Mouse (Mus musculus): ENCODE measurements around the gene Copg2. TPM values are rescaled to one million over a fixed set of nuclear protein-coding genes. Genes with fewer than 3 reads are reported as not detected.

The Copg2 gene
- total RNA-seq (2021) = 10 to 100 TPM; 51.6 to 52.0 TPM

DNA sequence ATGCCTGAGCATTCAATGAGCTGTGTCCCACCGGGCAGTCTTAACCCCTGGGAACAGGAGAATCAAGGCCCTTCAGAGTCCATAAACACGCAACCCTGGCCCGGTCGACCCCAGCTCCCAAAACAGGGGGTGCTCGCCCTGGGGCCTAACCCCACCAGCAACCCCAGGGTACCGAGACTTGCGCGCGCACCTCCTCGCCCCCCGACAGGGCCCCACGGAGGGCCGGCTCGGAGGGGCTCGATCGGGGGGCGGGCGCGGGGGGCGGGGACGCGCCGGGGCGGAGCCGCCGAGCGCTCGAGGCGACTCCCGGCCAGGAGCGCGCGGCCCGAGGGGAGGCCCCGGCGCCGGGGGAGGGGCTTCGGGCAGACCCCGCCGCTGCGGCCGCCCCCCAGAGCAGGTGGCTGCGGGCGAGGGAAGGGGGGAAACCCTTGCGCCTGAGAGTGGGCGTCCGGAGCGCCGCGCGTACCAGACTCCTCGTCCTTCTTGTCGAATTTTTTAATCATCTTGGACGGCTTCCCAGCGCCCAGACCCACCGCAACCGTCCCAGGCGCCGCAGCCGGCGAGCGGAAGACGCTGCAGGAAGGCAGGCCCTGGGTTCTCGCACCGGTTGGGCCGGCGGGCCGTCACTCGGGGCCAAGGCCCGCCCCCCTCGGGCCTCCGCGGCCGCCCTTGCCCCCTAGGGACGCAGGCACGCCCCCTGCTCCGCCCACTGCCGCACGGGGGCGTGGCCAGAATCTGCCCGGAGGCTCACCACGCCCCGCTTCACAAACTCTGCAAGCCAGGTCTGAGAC, at the start of gene Copg2:
Gene Copg2, minus strand, starts transcription at position 600 of the 791 bp plus-strand sequence.
- DNase-seq = peak; percentile 94
- intact Hi-C loops (cut with DNase I) = no loop called here

DNA sequence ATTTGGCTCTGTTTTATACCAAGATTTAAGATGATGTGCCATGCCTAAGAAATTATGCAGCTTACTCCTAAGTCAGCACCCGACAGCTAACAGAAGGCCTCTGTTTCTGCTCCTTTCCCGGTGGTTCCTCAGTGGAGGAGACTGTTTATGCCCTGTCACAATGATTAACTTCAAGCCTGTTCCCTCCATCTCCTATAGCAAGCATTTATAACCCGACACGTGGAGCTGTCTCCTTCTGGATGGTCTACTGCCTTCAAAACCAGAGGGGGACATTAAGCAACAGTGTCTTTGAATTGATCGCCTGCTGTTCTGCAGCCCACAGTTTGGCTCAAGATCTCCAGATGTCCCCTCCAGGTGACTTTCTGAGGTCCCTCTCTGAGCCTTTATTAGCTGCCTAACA, 42.7 kb upstream of the Copg2 start:
- intact Hi-C loops (cut with DNase I) = no loop called here
- DNase-seq = no peak

DNA sequence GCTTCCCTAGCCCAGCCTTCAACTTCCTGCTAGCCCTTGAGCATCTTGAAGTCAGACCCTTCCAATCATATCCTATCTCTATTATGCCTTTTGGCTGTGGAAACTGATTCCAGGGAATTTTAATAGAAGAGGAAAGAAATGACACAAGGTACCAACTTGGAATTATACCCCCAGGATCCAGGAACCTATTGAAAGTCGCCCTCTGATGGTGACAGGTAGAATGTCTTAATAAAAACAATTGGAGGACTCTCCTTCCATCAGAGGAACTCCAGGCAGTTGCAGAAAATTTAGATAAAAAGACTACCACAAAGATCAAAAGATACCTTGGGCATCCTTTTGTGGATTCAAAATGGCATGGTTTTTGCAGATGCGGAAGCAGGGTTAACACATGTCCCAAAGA, 26.2 kb upstream of the Copg2 start:
- intact Hi-C loops (cut with DNase I) = no loop called here
- DNase-seq = no peak

DNA sequence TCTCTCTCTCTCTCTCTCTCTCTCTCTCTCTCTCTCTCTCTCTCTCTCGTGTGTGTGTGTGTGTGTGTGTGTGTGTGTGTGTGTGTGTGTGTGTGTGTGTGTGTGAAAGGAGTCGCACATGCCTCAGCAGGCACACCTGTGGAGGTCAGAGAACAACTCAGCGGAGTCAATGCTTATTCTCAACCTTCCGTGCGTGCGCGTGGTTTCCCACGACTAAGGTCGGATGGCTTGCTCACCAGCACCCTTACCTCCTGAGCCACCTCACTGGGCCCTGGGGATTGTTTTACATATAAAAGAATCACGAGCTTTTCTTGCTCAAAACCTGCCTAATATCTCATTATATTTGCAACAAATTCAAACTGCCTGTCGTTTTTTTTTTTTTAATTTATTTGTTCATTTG, 25.2 kb upstream of the Copg2 start:
- DNase-seq = no peak
- intact Hi-C loops (cut with DNase I) = no loop called here

DNA sequence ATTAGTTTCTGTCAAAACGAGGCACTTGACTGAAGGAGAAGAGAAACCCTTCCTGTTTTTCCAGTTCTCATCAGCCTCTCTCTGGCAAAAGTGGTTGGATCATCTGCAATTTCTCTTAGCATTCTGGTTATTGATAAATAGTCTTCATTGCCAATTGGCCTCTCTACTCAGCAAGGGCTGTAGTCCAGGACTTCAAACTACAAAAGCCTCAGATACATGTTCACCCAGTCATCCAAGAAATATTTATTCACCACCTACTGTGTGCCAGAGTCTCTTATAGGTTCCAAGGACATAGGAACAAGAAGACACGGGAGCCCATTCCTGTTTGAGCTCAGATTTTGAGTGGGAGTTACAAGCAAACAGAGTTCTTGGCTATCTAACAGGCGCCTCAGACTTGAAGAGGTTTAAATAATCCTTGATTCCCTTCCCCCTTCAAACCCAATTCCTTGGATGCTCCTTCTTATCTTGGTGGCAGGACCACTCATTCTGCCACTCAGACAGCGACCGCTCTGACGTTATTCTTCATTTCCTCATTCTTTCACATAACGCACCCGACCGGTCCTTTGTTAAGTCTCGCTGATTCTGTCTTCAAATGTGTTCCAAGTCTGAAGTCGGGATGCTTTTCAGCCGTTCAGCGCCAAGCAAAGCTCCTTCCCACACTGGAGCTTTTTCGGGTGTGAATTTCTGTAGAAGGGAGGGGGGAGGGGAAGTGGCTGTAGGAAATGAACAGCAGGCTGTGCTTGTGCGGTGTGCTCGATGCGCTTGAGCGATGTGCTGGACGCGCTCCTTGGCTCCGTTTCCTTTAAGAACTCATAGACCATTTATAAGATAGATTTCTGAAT, 24.5 kb upstream of the Copg2 start:
- intact Hi-C loops (cut with DNase I) = no loop called here

DNA sequence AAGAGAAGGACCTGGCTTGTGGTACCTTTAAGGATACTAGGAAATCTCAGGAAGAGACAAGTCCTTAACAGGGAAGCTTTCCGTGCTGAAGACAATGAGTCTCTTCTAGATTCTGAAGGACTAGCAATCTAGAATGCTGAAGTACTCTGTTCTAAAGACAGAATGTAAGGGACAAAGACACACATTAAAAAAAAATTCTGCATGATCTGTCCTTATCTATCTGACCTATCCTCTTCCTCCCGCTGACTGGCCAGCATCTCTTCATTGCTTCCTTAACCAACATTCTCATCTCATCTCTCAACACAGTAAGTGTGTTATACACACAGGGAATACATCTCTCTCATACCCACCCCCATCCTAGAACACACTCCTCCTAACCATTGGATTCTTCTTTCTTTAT, 18.9 kb upstream of the Copg2 start, which contains the start of gene Tsga13:
Gene Tsga13, minus strand, starts transcription at position 101 of the 400 bp plus-strand sequence.
- intact Hi-C loops (cut with DNase I) = no loop called here

More for the DNA sequence above, 24.5 kb upstream of the Copg2 start:
- peak; percentile 20 for DNase-seq

DNA sequence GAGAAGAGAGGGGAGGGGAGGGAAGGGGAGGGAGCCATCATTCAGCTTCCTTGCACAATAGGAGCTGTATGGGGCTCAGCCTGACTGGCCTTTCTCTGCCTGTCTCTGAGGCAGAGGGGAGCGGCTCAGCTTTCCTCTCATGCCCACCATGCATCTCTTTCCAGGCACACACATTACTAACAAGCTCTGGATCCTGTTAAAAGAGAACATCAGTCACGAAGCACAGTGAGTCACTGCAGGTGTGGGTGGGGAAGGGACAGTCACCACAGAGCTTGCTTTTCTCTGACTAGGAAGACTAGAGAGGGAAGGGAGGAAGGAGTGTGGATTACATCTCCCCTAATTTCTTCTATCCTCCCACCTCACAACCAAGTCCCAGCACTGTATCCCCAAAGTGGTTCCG, 11.4 kb upstream of the Copg2 start:
- intact Hi-C loops (cut with DNase I) = no loop called here
- DNase-seq = no peak

More for the DNA sequence above, 18.9 kb upstream of the Copg2 start, which contains the start of gene Tsga13:
- DNase-seq = no peak

DNA sequence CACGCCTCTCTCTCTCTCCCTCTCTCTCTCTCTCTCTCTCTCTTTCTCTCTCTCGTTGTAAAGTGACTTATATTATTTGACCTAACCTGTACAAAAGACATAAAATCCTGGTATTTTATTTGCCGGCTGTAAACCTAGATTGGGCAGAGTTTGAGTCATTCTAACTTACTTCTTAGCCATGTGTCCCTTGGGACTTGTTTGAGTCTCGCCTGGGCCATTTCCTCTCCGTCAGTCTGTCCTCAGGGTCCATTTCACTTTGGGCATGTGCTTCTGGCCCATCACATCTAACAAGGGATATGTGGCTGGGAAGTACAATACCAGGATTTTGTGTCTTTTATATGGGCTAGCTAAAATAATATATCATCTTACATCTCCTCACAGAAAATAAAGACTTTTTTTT, 8.3 kb upstream of the Copg2 start:
- intact Hi-C loops (cut with DNase I) = no loop called here
- DNase-seq = no peak

DNA sequence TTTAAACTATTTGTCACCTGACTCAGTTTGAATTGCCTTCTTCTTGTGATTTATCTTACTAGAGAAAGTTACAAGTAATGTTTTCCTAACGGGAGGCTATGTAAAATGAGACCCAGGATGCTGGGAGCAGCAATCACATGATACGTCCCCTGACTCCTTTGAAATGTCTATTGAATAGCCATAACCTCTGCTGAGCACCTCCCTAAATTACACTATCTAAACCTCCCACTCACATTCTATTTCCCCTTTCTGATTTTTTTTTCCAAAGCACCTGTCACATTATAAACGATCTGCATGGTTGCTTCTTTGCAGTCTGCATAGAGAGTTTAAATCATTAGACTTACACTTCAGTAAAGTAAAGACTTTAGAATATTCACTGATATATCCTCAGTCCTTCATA, 7.4 kb upstream of the Copg2 start:
- intact Hi-C loops (cut with DNase I) = no loop called here
- no peak for DNase-seq

DNA sequence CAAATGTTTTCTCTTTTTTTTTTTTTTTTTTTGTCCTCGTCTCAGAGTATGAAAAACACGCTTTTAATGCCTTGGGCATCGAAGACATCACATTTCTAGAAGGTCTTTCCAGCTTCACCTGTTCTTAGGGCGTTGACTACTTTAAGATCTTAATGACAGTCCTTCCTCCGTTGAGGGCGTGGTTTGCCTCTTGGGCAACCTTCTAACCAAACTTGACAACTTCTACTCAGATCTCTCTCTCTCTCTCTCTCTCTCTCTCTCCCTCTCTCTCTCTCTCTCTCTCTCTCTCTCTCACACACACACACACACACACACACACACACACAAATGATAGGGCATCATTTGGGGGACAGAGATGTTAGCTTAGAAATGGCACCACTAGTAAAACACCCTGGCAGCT, 926 bp upstream of the Copg2 start:
- DNase-seq = no peak
- intact Hi-C loops (cut with DNase I) = no loop called here

DNA sequence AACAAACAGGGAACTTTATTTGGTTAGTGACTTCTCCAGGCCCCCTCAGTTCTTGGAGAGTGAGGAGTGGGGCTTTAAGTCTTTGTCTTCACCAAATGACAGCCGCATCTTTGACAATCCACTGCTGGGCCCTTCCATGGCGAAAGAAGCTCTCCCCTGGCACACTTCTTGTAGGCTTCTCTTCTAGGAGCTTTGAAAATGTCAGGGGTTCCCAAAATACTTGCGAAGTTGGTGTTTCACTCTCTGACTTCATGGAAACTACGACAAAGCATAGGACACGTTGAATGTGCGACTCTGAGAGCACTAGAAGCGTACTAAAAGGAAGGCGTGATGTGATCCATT, 363 bp upstream of the Copg2 start:
- intact Hi-C loops (cut with DNase I) = no loop called here
- DNase-seq = no peak

DNA sequence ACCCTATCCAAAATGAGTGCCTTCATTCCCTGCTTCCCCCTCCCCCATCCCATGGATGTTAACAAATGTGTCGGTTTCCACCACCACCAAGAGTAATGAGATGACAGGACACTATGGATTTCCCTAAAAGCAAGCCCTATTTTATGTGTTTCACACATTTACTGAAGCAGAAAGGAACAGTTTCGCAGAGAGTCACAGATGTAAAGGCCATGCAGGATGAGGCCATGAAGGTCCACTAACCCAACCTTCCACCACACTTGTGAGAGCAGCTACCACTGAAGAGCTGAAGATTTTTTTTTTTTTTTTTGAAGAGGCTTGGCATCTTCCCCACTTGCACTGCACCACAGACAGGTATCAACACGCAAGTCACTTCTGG, 787 bp downstream of the Copg2 start:
- DNase-seq = no peak
- intact Hi-C loops (cut with DNase I) = no loop called here

DNA sequence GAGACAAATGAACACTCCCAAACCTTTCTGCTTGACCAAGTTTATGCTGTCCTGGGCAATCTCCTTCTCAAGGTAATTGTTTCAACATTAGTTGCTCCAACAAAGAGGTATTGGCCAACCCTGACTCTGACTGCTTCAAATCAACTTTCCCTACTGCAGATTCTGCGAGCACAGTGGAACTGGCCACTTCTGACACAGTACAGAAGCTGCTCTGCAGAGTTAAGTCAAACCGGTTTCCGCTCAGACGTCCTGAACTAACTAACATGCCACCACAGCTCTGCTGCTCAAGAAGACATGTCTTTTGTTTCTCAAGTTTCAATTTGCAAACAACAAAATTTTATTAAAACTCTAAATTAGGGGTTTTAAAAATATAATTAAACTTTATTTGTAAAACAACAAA, 3.5 kb downstream of the Copg2 start:
- no peak for DNase-seq
- intact Hi-C loops (cut with DNase I) = no loop called here

DNA sequence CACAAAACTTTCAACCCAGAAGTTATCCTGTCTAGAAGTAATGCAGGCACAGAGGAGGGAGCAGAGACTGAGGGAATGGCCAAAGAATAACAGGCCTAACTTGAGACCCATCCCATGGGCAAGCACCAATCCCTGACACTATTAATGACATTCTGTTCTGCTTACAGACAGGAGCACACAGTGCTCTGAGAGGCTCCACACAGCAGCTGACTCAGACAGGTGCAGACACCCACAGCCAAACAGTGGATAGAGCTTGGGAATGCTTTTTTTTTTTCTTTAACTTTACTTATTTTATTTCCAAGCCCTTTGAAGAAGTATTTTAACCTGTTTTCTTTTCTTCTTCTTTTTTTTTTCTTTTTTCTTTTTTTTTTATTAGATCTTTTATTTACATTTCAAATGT, 4.8 kb downstream of the Copg2 start:
- intact Hi-C loops (cut with DNase I) = no loop called here
- no peak for DNase-seq

DNA sequence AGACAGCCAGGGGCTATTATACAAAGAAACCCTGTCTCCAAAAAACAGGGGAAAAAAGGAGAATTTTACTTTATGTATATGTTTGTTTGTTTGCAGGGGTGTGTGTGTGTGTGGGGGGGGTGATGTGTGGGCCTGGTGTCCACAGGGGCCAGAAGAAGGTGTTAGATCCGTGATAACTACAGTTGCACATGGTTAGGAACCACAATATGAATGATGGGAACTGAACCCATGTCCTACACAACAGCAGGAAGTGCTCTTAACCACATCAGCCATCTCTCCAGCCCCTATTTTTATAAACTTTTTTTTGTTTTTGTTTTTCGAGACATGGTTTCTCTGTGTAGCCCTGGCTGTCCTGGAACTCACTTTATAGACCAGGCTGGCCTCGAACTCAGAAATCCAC, 11.7 kb downstream of the Copg2 start:
- intact Hi-C loops (cut with DNase I) = no loop called here
- DNase-seq = no peak

DNA sequence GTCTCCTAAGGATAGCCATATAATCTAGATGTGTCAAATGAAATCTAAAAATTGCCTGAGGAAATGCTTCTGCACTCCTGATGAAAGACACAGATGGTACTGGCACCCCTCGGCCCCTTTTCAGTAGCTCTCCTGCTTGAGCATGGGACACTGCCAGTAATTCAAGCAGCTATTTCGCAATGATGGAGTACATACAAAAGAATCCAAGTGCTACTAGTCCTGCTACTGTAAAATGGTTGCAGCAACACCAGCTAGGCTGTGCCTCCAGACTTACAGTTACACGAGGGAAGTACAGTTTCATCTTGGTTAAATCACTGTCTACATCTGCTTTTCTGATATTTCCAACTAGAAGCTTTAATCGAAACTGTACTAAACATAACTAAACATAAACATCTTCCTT, 13.1 kb downstream of the Copg2 start:
- DNase-seq = peak; percentile 10
- intact Hi-C loops (cut with DNase I) = no loop called here

DNA sequence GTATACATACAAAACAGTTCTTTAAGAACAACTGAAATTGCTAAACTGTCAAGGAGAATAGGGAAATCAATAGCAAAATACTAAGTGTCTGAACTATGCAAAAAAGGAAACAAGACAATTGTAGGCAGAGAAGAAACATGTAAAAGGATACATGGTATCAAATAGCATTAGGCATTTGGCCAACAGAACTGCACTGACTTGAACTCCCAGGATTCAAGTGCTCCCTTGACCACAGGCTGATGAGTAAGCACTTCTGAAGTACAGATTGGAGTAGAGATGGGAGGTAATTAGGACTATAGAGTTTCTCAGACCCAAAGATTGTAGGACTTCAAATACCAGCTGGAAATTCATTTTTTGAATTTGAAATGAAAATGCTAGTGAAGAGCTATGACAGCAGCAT, 19.9 kb downstream of the Copg2 start:
- intact Hi-C loops (cut with DNase I) = no loop called here
- DNase-seq = no peak

DNA sequence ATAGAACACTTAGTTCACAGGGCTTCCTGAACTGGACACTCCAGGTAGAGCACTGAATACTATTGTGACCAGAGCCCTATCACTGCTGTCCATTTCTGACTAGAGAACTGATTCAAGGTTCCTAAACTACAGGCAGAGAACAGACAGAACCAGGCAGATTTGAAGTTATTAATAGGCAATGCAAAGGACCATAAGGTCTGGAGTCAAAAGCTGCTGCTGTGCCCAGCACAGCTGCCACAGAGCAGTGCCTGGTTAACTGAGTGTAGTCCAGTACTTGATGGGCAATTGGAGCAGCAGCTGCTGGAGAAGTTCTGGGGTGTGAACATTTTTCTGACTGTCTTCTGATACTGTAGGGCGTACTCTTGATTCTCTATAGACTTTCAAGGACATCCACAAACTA, 30.1 kb downstream of the Copg2 start:
- intact Hi-C loops (cut with DNase I) = no loop called here

DNA sequence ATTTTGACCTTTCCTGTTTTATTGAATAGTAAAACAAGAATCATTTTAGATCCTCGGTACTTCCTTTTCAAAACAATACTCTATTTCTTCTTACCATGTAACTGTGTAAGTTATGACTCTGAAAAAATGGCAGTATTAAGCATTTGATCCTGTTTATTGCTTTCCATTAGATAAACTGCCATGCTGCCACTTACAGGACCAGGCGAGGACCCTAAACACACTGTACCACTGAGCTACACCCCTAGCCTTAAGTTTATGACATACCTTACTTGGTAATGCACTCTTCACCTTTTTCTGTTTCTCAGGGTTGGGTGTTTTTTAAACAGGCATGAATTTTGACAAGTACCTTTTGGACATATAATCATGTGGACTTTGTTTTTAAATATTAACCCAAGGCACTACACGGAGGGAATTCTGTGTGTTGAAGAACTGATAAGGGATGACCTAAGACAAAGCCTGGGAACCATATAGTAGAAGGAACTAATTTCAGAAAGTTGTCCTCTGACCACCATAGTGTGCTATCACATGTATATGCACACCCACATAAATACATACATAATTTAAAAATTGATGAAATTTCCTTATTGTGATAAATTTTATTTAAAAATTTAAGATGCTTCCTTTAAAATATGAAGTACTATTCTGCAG, 31.4 kb downstream of the Copg2 start:
- intact Hi-C loops (cut with DNase I) = no loop called here
- no peak for DNase-seq

More for the DNA sequence above, 30.1 kb downstream of the Copg2 start:
- no peak for DNase-seq

DNA sequence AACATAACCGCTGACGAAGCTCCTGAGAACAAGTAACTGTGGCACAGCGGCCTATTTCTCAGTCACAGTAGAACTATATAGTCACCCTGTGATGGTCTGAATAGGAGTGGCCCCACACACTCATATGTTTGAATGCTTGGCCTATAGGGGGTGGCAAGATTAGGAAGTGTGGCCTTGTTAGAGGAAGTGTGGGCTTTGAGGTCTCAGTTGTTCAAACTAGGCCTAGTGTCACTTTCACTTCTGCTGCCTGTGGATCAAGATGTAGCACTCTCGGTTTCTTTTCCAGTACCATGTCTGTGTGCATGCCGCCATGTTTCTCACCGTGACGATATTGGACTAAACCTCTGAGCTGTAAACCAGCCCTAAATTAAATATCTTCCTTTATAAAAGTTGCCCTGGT, 40.6 kb downstream of the Copg2 start:
- no peak for DNase-seq
- intact Hi-C loops (cut with DNase I) = no loop called here

DNA sequence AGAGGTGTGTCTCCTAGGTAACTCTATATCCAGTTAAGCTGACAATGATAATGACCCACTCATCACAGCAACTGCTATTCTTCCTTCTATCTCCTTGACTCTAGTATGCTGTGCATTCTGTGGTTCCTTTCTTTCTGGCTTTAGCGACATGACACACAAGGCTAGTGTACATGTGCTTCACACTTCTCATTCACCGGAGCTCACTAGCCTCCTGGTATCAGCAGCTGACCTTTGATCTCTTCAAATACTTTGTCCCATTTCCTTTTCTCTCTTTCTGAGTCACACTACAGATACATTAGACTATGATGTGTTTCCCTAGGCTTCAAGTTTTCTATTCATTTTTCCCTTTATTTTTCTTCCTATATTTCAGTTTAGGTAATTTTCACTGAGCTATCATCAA, 41.4 kb downstream of the Copg2 start:
- intact Hi-C loops (cut with DNase I) = no loop called here
- DNase-seq = no peak

DNA sequence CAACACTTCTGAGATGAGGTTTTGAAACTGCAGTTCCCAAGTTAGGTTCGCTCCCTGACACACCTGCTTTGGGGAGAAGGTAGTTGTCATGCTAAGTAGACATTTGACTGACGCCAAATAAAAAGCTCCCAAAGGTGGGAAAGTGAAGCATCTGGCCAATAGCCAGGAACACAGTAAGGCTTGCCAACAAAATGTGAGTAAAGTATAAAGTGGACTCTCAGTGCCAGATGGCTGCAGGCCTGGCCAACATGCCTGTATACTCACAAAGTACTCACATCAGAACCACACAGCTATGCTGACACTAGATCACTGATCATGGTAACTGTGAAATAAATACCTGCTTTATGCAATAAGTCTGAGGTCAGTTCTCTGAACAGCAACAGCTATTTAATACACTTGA, 46.8 kb downstream of the Copg2 start:
- intact Hi-C loops (cut with DNase I) = no loop called here
- DNase-seq = peak; percentile 17
